Mouse (Mus musculus): ENCODE measurements at regions not wholly inside any gene's neighbourhood (a gene's known extent, or its start where the extent isn't known, plus 50 kb on each side); places are given as distances from the start of the nearest gene placed in this dataset.

DNA sequence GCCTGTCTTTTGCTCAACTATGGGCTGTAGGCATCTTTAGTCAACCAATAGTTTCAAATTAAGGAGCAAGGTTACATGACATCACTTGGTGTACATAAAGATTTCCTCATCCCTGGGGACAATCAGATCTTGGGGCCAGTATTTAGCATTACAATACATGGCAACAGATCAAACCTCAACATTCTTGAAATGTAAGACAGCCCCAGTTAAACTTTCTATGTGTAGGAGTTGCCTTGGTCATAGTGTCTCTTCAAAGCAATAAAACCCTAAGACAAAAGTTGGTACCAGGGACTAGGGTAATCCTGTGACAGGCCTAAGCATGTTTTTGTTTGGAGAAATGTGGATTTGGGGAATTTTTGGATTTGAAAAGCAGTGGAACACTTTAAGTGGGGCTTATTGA, 338.3 kb downstream of the Lpin1 start:
- no peak overlapping the region for H3K9ac ChIP-seq (ENCODE audit: insufficient read depth, low read depth, low read length, poor library complexity, severe bottlenecking)
- no peak for DNase-seq (ENCODE audit: low read depth, low spot score)

GRCm38 (mm10) chr12:16270876-16271275, 339.9 kb downstream of the Lpin1 start:
- no peak for TF ChIP-seq CHD2 (IDR thresholded peaks at IDR 0.05; ENCODE audit: low read depth, low read length)
- TF ChIP-seq ZNF384 (IDR thresholded peaks at IDR 0.05; ENCODE audit: low read depth, low read length): no peak
- TF ChIP-seq ZC3H11A (IDR thresholded peaks at IDR 0.05; ENCODE audit: borderline replicate concordance, low read depth, low read length): no peak
- no peak for TF ChIP-seq MAFK (IDR thresholded peaks at IDR 0.05; ENCODE audit: insufficient read depth, low read depth, low read length)
- TF ChIP-seq HCFC1 (IDR thresholded peaks at IDR 0.05; ENCODE audit: borderline replicate concordance, insufficient read depth, low read length): no peak
- no peak for DNase-seq (ENCODE audit: low read depth, low spot score)
- Histone ChIP-seq H3K9ac (ENCODE audit: insufficient read depth, low read depth, low read length, poor library complexity, severe bottlenecking) (no peak overlapping the region), H3K4me1 (ENCODE audit: control insufficient read depth in 2 of 2, insufficient read depth in 2 of 2, low read length in 2 of 2, poor library complexity in 1 of 2) (no peaks in the 10 kb centered on the region), H3K4me3 (ENCODE audit: insufficient read depth in 1 of 2, low read depth in 1 of 2, low read length in 2 of 2, poor library complexity in 1 of 2, severe bottlenecking in 1 of 2) (no peak overlapping the region), H3K36me3 (ENCODE audit: control insufficient read depth, insufficient read depth, low read length, poor library complexity, severe bottlenecking) (no peaks in the 10 kb centered on the region), H3K9me3 (ENCODE audit: control insufficient read depth, insufficient read depth, low read depth, low read length) (no peaks in the 10 kb centered on the region), H3K27ac (ENCODE audit: insufficient read depth, low read depth, low read length, poor library complexity, severe bottlenecking) (no peak overlapping the region)
- in situ Hi-C loops (cut with MboI; ENCODE audit: low sequenced_read_pairs in 2 of 2, unreplicated experiment in 2 of 2): no loop called here

More for the DNA sequence above, 338.3 kb downstream of the Lpin1 start:
- no peak overlapping the region for H3K4me3 ChIP-seq (ENCODE audit: insufficient read depth in 1 of 2, low read depth in 1 of 2, low read length in 2 of 2, poor library complexity in 1 of 2, severe bottlenecking in 1 of 2)
- H3K36me3 ChIP-seq (ENCODE audit: control insufficient read depth, insufficient read depth, low read length, poor library complexity, severe bottlenecking): no peaks in the 10 kb centered on the region
- no peak overlapping the region for H3K27ac ChIP-seq (ENCODE audit: insufficient read depth, low read depth, low read length, poor library complexity, severe bottlenecking)
- H3K9me3 ChIP-seq (ENCODE audit: control insufficient read depth, insufficient read depth, low read depth, low read length): no peaks in the 10 kb centered on the region
- no peak for TF ChIP-seq ZC3H11A (IDR thresholded peaks at IDR 0.05; ENCODE audit: borderline replicate concordance, low read depth, low read length)
- TF ChIP-seq MAFK (IDR thresholded peaks at IDR 0.05; ENCODE audit: insufficient read depth, low read depth, low read length): no peak
- no peak for TF ChIP-seq ZNF384 (IDR thresholded peaks at IDR 0.05; ENCODE audit: low read depth, low read length)
- no peak for TF ChIP-seq CHD2 (IDR thresholded peaks at IDR 0.05; ENCODE audit: low read depth, low read length)
- TF ChIP-seq HCFC1 (IDR thresholded peaks at IDR 0.05; ENCODE audit: borderline replicate concordance, insufficient read depth, low read length): no peak
- H3K4me1 ChIP-seq (ENCODE audit: control insufficient read depth in 2 of 2, insufficient read depth in 2 of 2, low read length in 2 of 2, poor library complexity in 1 of 2): no peaks in the 10 kb centered on the region
- in situ Hi-C loops (cut with MboI; ENCODE audit: low sequenced_read_pairs in 2 of 2, unreplicated experiment in 2 of 2): no loop called here

- no peaks in the 10 kb centered on the region for H3K36me3 ChIP-seq (ENCODE audit: control insufficient read depth, insufficient read depth, low read length, poor library complexity, severe bottlenecking)
- DNase-seq (ENCODE audit: low read depth, low spot score): no peak
- H3K9me3 ChIP-seq (ENCODE audit: control insufficient read depth, insufficient read depth, low read depth, low read length): no peaks in the 10 kb centered on the region
- TF ChIP-seq ZNF384 (IDR thresholded peaks at IDR 0.05; ENCODE audit: low read depth, low read length) (no peak), MAFK (IDR thresholded peaks at IDR 0.05; ENCODE audit: insufficient read depth, low read depth, low read length) (no peak), HCFC1 (IDR thresholded peaks at IDR 0.05; ENCODE audit: borderline replicate concordance, insufficient read depth, low read length) (no peak)
- in situ Hi-C loops (cut with MboI; ENCODE audit: low sequenced_read_pairs in 2 of 2, unreplicated experiment in 2 of 2): no loop called here
- no peak overlapping the region for H3K9ac ChIP-seq (ENCODE audit: insufficient read depth, low read depth, low read length, poor library complexity, severe bottlenecking)
- H3K27ac ChIP-seq (ENCODE audit: insufficient read depth, low read depth, low read length, poor library complexity, severe bottlenecking): no peak overlapping the region
- no peaks in the 10 kb centered on the region for H3K4me1 ChIP-seq (ENCODE audit: control insufficient read depth in 2 of 2, insufficient read depth in 2 of 2, low read length in 2 of 2, poor library complexity in 1 of 2)
- H3K4me3 ChIP-seq (ENCODE audit: insufficient read depth in 1 of 2, low read depth in 1 of 2, low read length in 2 of 2, poor library complexity in 1 of 2, severe bottlenecking in 1 of 2): no peak overlapping the region
Measured at GRCm38 (mm10) chr12:16269706-16270105, 341.1 kb downstream of the Lpin1 start.

GRCm38 (mm10) chr12:16268621-16269165, 342.1 kb downstream of the Lpin1 start:
- H3K9ac ChIP-seq (ENCODE audit: insufficient read depth, low read depth, low read length, poor library complexity, severe bottlenecking): no peak overlapping the region
- in situ Hi-C loops (cut with MboI; ENCODE audit: low sequenced_read_pairs in 2 of 2, unreplicated experiment in 2 of 2): no loop called here
- DNase-seq (ENCODE audit: low read depth, low spot score): no peak
- H3K27ac ChIP-seq (ENCODE audit: insufficient read depth, low read depth, low read length, poor library complexity, severe bottlenecking): no peak overlapping the region
- no peaks in the 10 kb centered on the region for H3K36me3 ChIP-seq (ENCODE audit: control insufficient read depth, insufficient read depth, low read length, poor library complexity, severe bottlenecking)
- no peaks in the 10 kb centered on the region for H3K9me3 ChIP-seq (ENCODE audit: control insufficient read depth, insufficient read depth, low read depth, low read length)
- H3K4me3 ChIP-seq (ENCODE audit: insufficient read depth in 1 of 2, low read depth in 1 of 2, low read length in 2 of 2, poor library complexity in 1 of 2, severe bottlenecking in 1 of 2): no peak overlapping the region
- H3K4me1 ChIP-seq (ENCODE audit: control insufficient read depth in 2 of 2, insufficient read depth in 2 of 2, low read length in 2 of 2, poor library complexity in 1 of 2): no peaks in the 10 kb centered on the region
- TF ChIP-seq ZNF384 (IDR thresholded peaks at IDR 0.05; ENCODE audit: low read depth, low read length) (no peak), ZC3H11A (IDR thresholded peaks at IDR 0.05; ENCODE audit: borderline replicate concordance, low read depth, low read length) (no peak), MAFK (IDR thresholded peaks at IDR 0.05; ENCODE audit: insufficient read depth, low read depth, low read length) (no peak)

- no peak overlapping the region for H3K4me3 ChIP-seq (ENCODE audit: insufficient read depth in 1 of 2, low read depth in 1 of 2, low read length in 2 of 2, poor library complexity in 1 of 2, severe bottlenecking in 1 of 2)
- H3K9ac ChIP-seq (ENCODE audit: insufficient read depth, low read depth, low read length, poor library complexity, severe bottlenecking): no peak overlapping the region
- H3K9me3 ChIP-seq (ENCODE audit: control insufficient read depth, insufficient read depth, low read depth, low read length): no peaks in the 10 kb centered on the region
- no peak for TF ChIP-seq ZC3H11A (IDR thresholded peaks at IDR 0.05; ENCODE audit: borderline replicate concordance, low read depth, low read length)
- TF ChIP-seq ZNF384 (IDR thresholded peaks at IDR 0.05; ENCODE audit: low read depth, low read length): no peak
- no peak for TF ChIP-seq MAFK (IDR thresholded peaks at IDR 0.05; ENCODE audit: insufficient read depth, low read depth, low read length)
- no peak for TF ChIP-seq HCFC1 (IDR thresholded peaks at IDR 0.05; ENCODE audit: borderline replicate concordance, insufficient read depth, low read length)
- TF ChIP-seq CHD2 (IDR thresholded peaks at IDR 0.05; ENCODE audit: low read depth, low read length): no peak
- in situ Hi-C loops (cut with MboI; ENCODE audit: low sequenced_read_pairs in 2 of 2, unreplicated experiment in 2 of 2): no loop called here
- no peaks in the 10 kb centered on the region for H3K36me3 ChIP-seq (ENCODE audit: control insufficient read depth, insufficient read depth, low read length, poor library complexity, severe bottlenecking)
- DNase-seq (ENCODE audit: low read depth, low spot score): no peak
- H3K27ac ChIP-seq (ENCODE audit: insufficient read depth, low read depth, low read length, poor library complexity, severe bottlenecking): no peak overlapping the region
- no peaks in the 10 kb centered on the region for H3K4me1 ChIP-seq (ENCODE audit: control insufficient read depth in 2 of 2, insufficient read depth in 2 of 2, low read length in 2 of 2, poor library complexity in 1 of 2)
Measured at GRCm38 (mm10) chr12:16261465-16261864, 349.3 kb downstream of the Lpin1 start.

All from ES-E14 (cell line).